Mouse (Mus musculus) adrenal gland, postnatal 4 days (tissue): ENCODE measurements around the gene Mucl2. TPM values are rescaled to one million over a fixed set of nuclear protein-coding genes. Genes with fewer than 3 reads are reported as not detected.
"Not testable (repeated sequence)": the region's sequence is repeated elsewhere in the genome, so short reads cannot be mapped to it uniquely, and the experiment has no call there.

Source experiments
- DNase-seq, 2 experiments: peaks; one replicate each; pipeline ENCODE4 v3.0.0; 2021 to 2022; ENCODE audit warnings: low spot score in 2 of 2, mixed read lengths in 2 of 2
- long read RNA-seq, 2 experiments: library from polyadenylated mRNA; stranded (forward); transcript quantifications; one replicate each; pipeline ENCODE4 v2.0.0; 2021
- microRNA-seq: library from miRNA; unstranded; fragments of <30 nt; microRNA quantifications from one replicate; pipeline ENCODE4 v1.2.0, GENCODE M21; 2021
- total RNA-seq, 2 experiments: library from RNA; stranded (reverse); gene quantifications; 2 replicates each; pipeline ENCODE4 v1.2.3; 2021

The Mucl2 gene
- 1 to 10 TPM; 1.5 to 1.6 TPM for total RNA-seq
- long read RNA-seq, experiment 1, result 0 reads
- long read RNA-seq, experiment 2, result 0 reads

GRCm38 (mm10) chr15:103899212-103899611 lies at the start of gene Mucl2:
Gene Mucl2, minus strand, starts transcription at chr15:103899312.
- DNase-seq, result no peak

DNA sequence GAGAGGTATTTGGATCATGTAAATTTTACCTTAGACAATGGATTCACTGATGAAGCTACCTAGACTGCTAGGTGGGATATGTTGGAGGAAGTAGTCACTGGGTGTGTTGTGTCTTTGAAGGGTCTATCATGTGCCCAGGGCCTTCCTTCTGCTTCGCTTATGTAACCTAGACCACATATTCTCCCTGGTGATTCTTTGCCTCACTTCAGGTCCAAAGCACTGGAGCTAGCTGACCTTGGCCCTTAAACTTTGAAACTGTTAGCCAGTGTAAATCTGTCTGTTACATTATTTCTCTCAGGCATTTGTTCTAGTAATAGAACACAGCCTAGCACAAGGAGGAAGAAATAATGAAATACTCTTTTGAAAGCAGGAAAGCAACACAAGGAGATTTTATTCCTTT lies 13.9 kb upstream of the Mucl2 start:
- DNase-seq, result not testable (repeated sequence)

Small RNA genes within 50 kb of the gene (microRNA-seq; reads per million reads assigned to microRNA genes)
- not detected for gene Gm22852

Other genes with a start within 250 kb of the Mucl2 start
- gene Mucl1, start 143.8 kb downstream of the Mucl2 start, total RNA-seq, result not detected